Mouse (Mus musculus): Measurements from ENCODE around the gene Scn3a. TPM values are rescaled to one million over a fixed set of nuclear protein-coding genes. Genes with fewer than 3 reads are reported as not detected.

The Scn3a gene
- 0.15 and 0.35 TPM in 2 replicates for polyA plus RNA-seq (2012; rRNA removed)

DNA sequence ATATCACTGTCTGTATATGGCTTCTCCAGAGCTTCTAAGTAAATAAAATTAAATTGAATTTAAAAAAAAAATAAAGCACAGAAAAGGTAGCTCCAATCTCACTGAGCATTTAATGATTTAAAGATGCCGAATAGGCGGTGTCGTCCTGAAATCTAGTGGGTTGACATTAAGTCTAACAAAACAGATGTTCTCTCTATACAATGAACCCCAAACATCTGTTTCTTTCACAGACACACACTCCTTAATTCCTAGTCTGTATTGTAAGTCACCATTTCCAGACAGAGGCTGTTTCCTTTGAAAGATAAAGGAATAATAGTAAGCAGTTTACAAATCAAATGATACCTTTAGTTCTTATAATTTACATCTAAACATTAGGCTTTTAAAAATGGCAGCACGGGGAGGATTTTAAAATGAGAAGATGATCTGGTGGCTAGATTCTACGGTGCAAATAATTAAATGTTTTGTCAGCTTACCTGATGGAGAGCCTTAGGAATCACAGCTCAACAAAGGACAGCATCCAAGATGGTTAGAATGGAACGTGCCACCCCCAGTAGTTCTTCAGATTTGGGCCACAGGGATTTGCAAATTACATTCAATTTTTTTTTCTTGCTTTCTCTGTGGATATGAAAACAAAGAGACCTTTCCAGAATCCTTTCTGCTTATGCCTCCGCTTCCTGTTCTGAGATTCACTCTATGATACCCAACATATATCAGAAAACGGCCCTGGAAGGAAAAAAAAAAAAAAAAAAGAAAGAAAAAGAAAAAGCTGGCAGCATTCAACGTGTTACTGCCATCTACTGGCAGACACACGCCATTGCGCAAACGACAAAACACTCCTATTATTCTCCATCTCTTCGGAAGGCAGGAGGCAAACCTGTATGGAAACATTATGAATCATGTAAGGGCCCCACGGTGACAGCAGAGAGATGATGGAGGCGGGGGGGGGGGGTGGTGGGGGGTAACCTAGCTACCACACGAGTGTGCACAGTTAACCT is at the start of gene Scn3a:
Scn3a (minus strand) TSS at position 835 of the 995 bp plus-strand sequence.
- WGBS = 36% methylated on average over 16 of the region's 16 CpGs
- Histone ChIP-seq H3K4me3 (ENCODE audit: extremely low read depth, insufficient read depth, insufficient read length) (no peak within 1 kb of the TSS), H3K27ac (ENCODE audit: insufficient read depth, low read length) (no peak within 1 kb of the TSS), H3K36me3 (ENCODE audit: control insufficient read depth, insufficient read depth, low read length) (no peaks in the 10 kb centered on the region), H3K4me1 (ENCODE audit: control insufficient read depth, insufficient read depth, insufficient read length) (no peaks in the 10 kb centered on the region), H3K27me3 (ENCODE audit: control insufficient read depth, insufficient read depth, low read length) (no peaks in the 10 kb centered on the region)
- TF ChIP-seq POLR2A (IDR thresholded peaks at IDR 0.05; ENCODE audit: low read depth, low read length) = no peak
- TF ChIP-seq CTCF (IDR thresholded peaks at IDR 0.05; ENCODE audit: extremely low read depth, insufficient read depth, insufficient read length, insufficient replicate concordance) = peak; percentile 57; the same call in 1 of the 2 replicates
- peak in 1 of 2 experiments; percentile 9 for DNase-seq (ENCODE audit: low read depth in 1 of 2, low spot score in 2 of 2)

DNA sequence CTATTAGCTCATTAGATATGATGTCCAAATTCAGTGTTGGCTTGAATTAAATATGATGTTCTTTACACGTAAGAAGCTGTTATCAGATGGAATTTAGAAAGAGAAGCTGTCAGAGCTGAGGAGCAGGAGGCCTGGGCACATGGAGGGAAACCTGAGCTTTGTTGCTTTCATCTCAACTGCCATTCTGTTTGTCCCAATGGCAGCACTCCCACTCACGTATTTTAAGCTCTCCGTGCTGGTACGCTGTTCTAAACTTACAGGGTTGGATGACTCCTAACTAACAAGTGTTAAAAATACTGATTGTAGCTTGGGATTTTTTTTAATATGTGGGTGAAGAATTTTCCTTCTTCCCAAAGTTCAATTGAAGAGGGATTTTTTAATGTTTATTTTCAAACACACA is 44.5 kb upstream of the Scn3a start:
- Histone ChIP-seq H3K4me1 (ENCODE audit: control insufficient read depth, insufficient read depth, insufficient read length) (no peaks in the 10 kb centered on the region), H3K27ac (ENCODE audit: insufficient read depth, low read length) (no peak overlapping the region), H3K4me3 (ENCODE audit: extremely low read depth, insufficient read depth, insufficient read length) (no peak overlapping the region), H3K27me3 (ENCODE audit: control insufficient read depth, insufficient read depth, low read length) (no peaks in the 10 kb centered on the region), H3K36me3 (ENCODE audit: control insufficient read depth, insufficient read depth, low read length) (no peaks in the 10 kb centered on the region)
- no peak for DNase-seq (ENCODE audit: low read depth in 1 of 2, low spot score in 2 of 2)
- 87% methylated on average over 4 of the region's 4 CpGs for WGBS
- TF ChIP-seq CTCF (IDR thresholded peaks at IDR 0.05; ENCODE audit: extremely low read depth, insufficient read depth, insufficient read length, insufficient replicate concordance) (no peak), POLR2A (IDR thresholded peaks at IDR 0.05; ENCODE audit: low read depth, low read length) (no peak)

DNA sequence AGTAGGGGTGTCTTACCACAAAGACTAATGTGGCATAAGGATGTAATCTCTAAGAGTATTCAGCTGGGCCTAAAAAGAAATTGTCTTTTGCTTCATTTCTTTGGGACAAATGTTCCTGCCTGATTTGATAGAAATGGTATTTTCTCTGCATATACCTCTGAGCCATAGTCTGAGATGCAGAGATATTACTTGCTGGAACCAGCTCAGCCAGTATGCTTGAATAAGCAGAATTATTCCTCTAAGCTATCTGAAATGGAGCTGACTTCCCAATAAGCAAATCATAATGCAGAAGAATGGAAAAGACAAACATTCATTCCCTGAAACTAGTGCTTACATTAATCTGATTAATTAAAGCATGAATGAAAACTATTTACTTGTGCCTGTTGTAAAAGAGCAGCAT is 40.4 kb upstream of the Scn3a start:
- no peak overlapping the region for H3K27ac ChIP-seq (ENCODE audit: insufficient read depth, low read length)
- no peak for DNase-seq (ENCODE audit: low read depth in 1 of 2, low spot score in 2 of 2)
- no peaks in the 10 kb centered on the region for H3K36me3 ChIP-seq (ENCODE audit: control insufficient read depth, insufficient read depth, low read length)
- TF ChIP-seq POLR2A (IDR thresholded peaks at IDR 0.05; ENCODE audit: low read depth, low read length) = no peak
- TF ChIP-seq CTCF (IDR thresholded peaks at IDR 0.05; ENCODE audit: extremely low read depth, insufficient read depth, insufficient read length, insufficient replicate concordance) = no peak
- no peaks in the 10 kb centered on the region for H3K4me1 ChIP-seq (ENCODE audit: control insufficient read depth, insufficient read depth, insufficient read length)
- no peaks in the 10 kb centered on the region for H3K27me3 ChIP-seq (ENCODE audit: control insufficient read depth, insufficient read depth, low read length)
- H3K4me3 ChIP-seq (ENCODE audit: extremely low read depth, insufficient read depth, insufficient read length) = no peak overlapping the region

DNA sequence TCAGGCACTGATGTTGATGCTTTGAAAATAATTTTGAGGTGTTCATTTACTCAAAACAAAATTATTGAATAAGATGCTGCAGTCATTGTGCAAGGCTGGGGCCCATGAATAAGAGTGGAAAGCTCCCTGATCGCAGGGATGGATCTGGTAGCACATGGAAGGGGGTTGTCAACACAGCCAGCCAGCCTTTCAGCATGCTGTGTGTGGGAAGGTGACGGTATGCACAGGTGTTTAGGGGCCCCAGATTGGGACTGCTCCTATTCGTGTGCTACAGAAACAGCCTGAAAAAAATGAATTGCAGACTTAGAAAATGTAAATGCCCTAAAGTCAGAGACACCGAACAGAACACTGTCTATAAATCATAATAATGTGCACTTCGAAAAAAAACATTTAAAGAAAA is 20.3 kb upstream of the Scn3a start:
- Histone ChIP-seq H3K27me3 (ENCODE audit: control insufficient read depth, insufficient read depth, low read length) (no peaks in the 10 kb centered on the region), H3K27ac (ENCODE audit: insufficient read depth, low read length) (no peak overlapping the region), H3K4me3 (ENCODE audit: extremely low read depth, insufficient read depth, insufficient read length) (no peak overlapping the region), H3K36me3 (ENCODE audit: control insufficient read depth, insufficient read depth, low read length) (no peaks in the 10 kb centered on the region), H3K4me1 (ENCODE audit: control insufficient read depth, insufficient read depth, insufficient read length) (no peaks in the 10 kb centered on the region)
- DNase-seq (ENCODE audit: low read depth in 1 of 2, low spot score in 2 of 2) = no peak
- WGBS = 81% methylated on average over 5 of the region's 5 CpGs
- TF ChIP-seq POLR2A (IDR thresholded peaks at IDR 0.05; ENCODE audit: low read depth, low read length) (no peak), CTCF (IDR thresholded peaks at IDR 0.05; ENCODE audit: extremely low read depth, insufficient read depth, insufficient read length, insufficient replicate concordance) (no peak)

DNA sequence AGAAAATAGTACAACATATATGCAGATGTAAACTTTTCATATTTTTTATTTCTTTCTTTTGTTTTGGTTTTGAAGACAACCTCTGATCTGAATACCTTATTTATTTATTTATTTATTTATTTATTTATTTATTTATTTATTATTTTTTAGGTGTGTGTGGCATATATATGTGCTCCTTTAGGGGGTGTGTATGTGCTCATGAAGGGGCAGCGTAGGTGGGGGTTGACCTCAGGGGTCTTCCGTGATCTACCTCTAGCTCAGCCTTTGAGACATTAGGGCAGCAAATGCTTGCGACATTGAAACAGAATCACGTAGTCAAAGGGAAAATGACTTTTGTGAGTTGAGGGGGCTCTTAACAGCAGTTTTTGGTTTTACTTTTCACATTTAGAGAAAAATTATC is 498 bp upstream of the Scn3a start:
- no peaks in the 10 kb centered on the region for H3K4me1 ChIP-seq (ENCODE audit: control insufficient read depth, insufficient read depth, insufficient read length)
- WGBS = 91% methylated on average over 4 of the region's 4 CpGs
- no peak for DNase-seq (ENCODE audit: low read depth in 1 of 2, low spot score in 2 of 2)
- no peak for TF ChIP-seq CTCF (IDR thresholded peaks at IDR 0.05; ENCODE audit: extremely low read depth, insufficient read depth, insufficient read length, insufficient replicate concordance)
- TF ChIP-seq POLR2A (IDR thresholded peaks at IDR 0.05; ENCODE audit: low read depth, low read length) = no peak
- no peak overlapping the region for H3K27ac ChIP-seq (ENCODE audit: insufficient read depth, low read length)
- H3K27me3 ChIP-seq (ENCODE audit: control insufficient read depth, insufficient read depth, low read length) = no peaks in the 10 kb centered on the region
- no peaks in the 10 kb centered on the region for H3K36me3 ChIP-seq (ENCODE audit: control insufficient read depth, insufficient read depth, low read length)
- no peak overlapping the region for H3K4me3 ChIP-seq (ENCODE audit: extremely low read depth, insufficient read depth, insufficient read length)

DNA sequence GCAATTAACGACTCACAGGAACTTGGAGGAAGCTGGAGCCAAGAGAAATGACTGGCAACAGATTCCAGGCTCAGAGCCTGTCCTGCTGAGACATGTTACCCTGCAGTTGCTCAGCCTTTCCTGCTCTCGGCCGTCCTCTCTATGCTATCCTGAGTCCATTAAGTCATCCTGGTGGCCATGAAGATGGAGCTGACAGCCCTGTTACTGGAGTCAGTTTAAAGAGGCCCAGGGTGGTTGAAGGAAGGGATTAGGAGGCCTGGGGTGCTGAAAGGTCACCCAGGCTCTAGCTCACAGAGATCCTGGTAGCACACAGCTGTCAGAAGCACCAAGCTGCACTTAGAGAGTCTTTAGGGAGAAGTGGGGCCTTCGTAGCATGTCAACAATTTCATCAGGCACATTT is 3.5 kb downstream of the Scn3a start:
- Histone ChIP-seq H3K27ac (ENCODE audit: insufficient read depth, low read length) (no peak overlapping the region), H3K36me3 (ENCODE audit: control insufficient read depth, insufficient read depth, low read length) (no peaks in the 10 kb centered on the region), H3K4me3 (ENCODE audit: extremely low read depth, insufficient read depth, insufficient read length) (no peak overlapping the region), H3K27me3 (ENCODE audit: control insufficient read depth, insufficient read depth, low read length) (no peaks in the 10 kb centered on the region), H3K4me1 (ENCODE audit: control insufficient read depth, insufficient read depth, insufficient read length) (no peaks in the 10 kb centered on the region)
- WGBS = 63% methylated on average over 4 of the region's 4 CpGs
- no peak for DNase-seq (ENCODE audit: low read depth in 1 of 2, low spot score in 2 of 2)
- TF ChIP-seq POLR2A (IDR thresholded peaks at IDR 0.05; ENCODE audit: low read depth, low read length) = no peak
- TF ChIP-seq CTCF (IDR thresholded peaks at IDR 0.05; ENCODE audit: extremely low read depth, insufficient read depth, insufficient read length, insufficient replicate concordance) = no peak

DNA sequence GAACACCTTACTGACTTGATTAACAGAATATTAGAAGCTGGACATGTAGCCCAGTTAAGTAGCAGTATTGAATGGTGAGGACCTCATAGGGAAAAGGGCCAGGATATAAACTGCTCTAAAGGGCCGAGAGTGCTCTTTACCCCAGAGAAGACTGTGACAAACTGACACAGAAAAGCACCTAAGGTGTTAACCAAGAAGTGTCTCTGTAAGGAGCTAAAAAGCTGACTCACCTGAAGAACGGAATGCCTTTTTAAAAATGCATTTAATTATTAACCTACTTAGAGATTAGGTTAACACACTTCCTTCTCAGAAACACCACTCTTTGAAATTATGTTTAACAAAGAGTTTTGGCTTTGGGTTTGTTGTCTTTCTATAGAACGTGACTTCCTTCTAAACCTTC is 9.7 kb downstream of the Scn3a start:
- no peaks in the 10 kb centered on the region for H3K4me1 ChIP-seq (ENCODE audit: control insufficient read depth, insufficient read depth, insufficient read length)
- no peak overlapping the region for H3K4me3 ChIP-seq (ENCODE audit: extremely low read depth, insufficient read depth, insufficient read length)
- TF ChIP-seq CTCF (IDR thresholded peaks at IDR 0.05; ENCODE audit: extremely low read depth, insufficient read depth, insufficient read length, insufficient replicate concordance) = no peak
- TF ChIP-seq POLR2A (IDR thresholded peaks at IDR 0.05; ENCODE audit: low read depth, low read length) = no peak
- WGBS = 80% methylated on average over 3 of the region's 3 CpGs
- no peaks in the 10 kb centered on the region for H3K36me3 ChIP-seq (ENCODE audit: control insufficient read depth, insufficient read depth, low read length)
- no peaks in the 10 kb centered on the region for H3K27me3 ChIP-seq (ENCODE audit: control insufficient read depth, insufficient read depth, low read length)
- no peak for DNase-seq (ENCODE audit: low read depth in 1 of 2, low spot score in 2 of 2)
- H3K27ac ChIP-seq (ENCODE audit: insufficient read depth, low read length) = no peak overlapping the region

Measured in spleen, adult 2 months (tissue).